Mouse (Mus musculus) T-helper 1 cell (primary cell): ENCODE measurements around the gene Kif18b.

Source experiments
- in situ Hi-C: fragments of 300-600 bp; cut with MboI, MseI; formaldehyde crosslinking; loops from one replicate; pipeline ENCODE4 v1.15.1; 2025; ENCODE audit warnings: high pct_unique_total_duplicates

The Kif18b gene

DNA sequence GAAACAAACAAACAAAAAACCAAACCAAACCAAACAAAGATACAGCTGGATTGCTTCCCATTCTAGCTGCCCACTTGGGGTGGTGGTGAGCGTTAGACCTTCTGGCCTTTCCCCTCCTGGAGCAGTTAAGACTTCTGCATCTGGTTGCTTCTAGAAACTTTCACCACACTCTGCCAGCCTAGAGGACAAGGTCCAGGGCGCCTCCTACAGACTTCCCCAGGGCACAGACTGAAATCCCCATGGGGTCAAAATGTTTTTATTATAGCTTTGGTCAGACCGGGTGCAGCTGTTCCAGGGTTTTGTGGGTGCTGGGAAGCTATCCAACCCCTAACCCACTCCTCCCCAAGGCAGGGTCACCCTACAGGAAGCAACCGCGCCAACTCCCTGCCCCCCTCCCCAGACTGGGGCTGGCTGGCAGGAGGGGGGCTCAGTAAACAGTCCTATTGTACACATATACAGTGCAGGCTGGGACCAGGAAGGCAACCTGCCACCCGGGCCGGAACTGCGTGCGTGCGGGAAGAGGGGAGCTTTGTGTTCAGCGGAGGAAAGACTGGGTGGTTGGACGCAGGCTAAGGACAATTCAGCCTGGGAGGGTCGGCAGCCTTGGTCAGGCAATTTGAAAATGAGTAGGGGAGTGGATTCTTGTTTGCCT is 14.2 kb upstream of the Kif18b start:
- in situ Hi-C loops, result no loop called here

DNA sequence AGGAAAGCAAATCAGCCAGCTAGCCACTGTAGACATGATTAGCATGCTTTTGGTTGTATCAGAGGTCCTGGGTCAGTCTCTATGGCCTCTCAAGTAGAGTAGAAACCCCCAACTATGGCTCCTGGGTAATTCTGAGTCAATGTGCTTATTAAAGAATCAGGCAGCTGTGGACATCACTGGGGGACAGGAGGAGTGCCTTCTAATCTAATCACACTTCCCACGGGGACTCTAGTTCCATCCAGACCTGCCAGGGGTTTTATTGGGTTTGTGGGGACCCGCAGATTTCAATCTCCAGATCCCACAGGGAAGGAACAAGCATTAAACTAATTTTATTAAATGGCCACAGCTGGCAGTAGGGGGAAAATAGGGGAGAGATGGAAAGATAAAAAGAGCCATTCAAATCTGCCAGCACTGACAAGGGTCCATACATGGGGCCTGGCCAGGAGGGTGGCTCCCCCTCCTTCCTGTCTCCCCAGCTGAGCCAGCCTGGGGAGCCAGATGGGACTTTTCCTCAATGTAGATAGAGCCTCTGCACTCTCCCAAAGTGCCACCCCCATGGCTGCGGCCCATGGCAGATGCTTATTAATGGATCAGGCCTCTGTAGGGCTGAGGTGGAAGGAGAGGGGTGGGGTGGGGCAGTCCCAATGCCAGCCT is 12.7 kb upstream of the Kif18b start:
- in situ Hi-C loops, result no loop called here

DNA sequence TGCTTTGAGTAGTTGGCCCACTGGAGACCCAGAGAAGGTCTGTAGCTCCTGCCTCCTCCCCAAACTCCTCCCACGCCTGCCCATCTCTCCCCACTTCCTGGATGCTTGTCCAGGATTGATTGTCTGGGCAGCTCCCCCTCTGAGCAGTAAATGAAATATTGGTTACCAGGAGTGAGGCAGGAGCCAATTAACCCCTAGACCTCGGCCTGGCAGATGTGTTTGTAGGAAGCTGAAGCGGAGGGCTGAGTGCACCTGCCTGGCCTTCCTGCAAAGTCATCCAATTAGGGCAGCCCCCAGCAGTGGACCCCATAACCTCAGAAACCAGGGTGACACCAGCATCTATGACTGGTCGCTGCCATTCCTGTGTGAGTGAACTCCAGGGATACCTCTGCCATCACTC is 11.3 kb upstream of the Kif18b start:
- in situ Hi-C loops, result no loop called here

DNA sequence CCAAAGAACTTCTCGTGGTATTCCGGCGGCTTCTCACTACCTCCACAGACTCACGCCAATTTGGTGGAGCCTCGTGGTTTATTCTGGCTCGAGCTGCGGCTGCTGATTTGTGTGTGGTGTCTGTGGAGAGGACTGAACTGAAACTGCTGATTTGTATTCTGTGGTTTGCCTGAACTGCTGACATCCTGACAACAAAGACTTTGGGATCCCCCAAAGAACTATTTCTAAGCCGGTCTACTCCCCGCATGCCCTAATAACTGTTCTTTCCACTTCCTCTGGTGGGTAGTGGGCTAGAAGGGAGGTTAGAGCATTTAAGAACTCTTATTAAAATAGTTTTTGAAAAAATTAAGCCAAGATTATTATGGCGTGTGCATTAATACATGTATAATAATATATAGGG is 5.7 kb upstream of the Kif18b start:
- in situ Hi-C loops, result no loop called here

DNA sequence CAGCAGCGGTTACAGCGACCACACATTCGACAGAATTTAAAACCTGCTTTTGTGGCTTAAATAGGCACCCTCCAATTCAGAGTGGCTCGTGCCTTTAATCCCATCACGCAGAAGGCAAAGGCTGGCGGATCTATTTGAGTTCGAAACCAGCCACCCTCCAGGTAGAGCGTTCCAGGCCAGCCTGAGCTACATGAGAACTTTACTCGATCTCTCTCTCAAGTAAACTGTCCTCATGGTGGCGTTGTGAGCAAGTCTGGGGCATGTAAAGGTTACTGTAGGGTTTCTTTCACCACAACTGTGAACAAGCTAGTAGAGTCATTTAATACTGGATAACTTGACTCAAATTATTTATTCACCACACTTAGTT is 410 bp upstream of the Kif18b start:
- in situ Hi-C loops, result no loop called here

DNA sequence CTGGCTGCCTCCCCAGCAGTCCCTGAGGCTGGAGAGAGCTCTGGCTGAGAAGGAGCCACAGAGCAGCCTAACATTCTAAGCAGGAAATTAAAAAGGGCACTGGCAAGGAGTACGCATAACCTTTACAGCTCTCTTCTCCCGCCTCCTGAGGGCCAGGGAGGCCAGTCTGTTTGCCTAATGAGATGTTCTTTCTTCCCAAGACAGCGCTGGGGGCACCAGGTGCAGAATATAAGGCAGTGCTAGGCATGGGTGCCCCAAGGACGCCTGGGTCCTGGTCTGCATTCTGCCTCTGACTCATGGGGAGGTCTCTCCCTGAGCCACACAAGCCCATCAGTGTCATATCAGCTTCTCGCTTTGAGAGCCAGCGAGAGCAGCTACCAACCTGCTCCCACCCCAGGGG is 3.4 kb downstream of the Kif18b start:
- in situ Hi-C loops, result no loop called here

DNA sequence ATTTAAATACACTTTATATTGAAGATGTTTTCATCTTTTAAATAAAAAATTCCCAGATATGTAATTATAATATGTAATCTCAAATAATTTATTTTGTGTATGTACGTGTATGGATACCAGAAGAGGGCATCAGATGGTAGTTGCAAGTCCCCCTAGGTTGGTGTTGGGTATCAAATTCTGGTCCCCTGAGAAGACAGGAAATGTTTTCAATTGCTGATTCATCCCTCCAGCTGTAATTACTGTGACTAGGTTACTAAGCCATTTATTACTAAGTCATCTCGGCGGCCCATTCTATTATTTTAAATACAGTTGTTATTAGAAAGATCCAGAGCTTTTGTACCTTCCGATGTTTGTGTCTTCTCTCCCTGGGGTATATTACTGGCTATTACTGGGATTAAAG is 6.8 kb downstream of the Kif18b start:
- in situ Hi-C loops, result no loop called here

DNA sequence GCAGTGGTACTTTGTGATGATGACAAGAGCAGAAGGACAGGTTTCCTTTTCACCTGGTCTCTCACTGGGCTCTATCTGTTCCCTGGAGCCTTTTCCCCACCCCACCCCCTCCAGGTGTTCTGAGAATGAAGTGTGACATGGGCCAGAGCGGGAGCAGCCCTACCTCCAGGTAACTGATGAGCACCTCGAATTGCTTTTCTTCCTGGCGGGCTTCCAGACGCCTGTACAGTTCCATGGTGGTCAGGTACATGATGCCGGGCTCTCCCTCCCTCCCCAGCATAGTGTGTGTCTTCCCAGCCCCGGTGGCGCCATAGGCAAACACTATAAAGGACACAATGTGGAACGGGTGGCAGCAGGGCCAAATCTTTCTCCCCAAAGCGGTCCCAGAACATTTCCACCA is 9.5 kb downstream of the Kif18b start:
- in situ Hi-C loops, result no loop called here

DNA sequence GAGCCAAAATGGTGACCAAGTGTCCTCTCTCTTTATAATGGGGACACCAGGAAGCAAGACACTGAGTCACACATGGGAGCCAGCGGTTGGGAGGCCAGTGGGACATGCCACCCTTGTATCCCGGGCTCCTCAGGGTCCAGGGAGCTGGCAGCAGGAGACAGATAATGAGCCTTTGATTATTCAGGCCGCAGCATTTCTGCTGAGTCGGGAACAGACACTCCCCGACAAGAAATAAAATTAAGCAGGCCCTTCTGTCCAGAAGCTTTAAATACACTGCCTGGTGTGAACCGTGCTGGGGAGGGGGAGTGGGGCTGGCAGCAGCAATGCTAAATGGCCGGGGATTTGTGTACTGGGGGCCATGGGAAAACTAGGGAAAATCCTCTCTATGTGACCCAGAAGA is 13.5 kb downstream of the Kif18b start:
- in situ Hi-C loops, result no loop called here

DNA sequence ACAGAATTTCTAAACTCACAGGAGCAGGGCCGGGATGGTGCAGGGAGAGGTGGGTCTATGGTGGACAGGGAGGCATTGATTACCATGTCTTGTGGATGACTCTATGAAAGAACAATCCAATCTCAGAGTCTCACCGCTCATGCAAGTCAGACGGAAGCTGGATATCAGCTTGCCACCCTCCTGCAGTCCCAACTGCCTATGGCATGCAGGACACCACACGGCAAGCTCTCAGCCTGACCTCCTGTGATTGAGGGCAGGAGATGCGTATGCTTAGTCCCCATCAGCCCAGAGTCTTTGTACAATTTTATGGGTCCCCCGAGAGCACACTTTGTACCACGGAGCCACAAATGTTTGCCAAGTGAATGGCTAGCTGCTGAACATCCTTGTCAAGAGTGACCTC is 21.3 kb downstream of the Kif18b start:
- in situ Hi-C loops, result no loop called here

DNA sequence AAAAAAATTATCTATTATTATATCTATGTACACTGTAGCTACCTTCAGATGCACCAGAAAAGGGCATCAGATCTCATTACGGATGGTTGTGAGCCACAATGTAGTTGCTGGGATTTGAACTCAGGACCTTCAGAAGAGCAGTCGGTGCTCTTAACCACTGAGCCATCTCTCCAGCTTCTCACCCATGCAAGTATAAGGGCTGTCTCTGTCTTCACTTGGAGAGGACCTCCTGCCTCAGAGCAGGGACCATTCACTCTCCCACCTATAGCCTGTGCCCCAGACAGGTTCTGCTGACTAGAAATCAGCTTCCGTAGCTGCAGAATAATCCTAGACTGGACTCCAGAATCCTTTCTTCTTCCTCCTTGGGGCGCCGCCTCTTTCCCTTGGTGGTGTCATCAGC is 22.8 kb downstream of the Kif18b start:
- in situ Hi-C loops, result no loop called here

DNA sequence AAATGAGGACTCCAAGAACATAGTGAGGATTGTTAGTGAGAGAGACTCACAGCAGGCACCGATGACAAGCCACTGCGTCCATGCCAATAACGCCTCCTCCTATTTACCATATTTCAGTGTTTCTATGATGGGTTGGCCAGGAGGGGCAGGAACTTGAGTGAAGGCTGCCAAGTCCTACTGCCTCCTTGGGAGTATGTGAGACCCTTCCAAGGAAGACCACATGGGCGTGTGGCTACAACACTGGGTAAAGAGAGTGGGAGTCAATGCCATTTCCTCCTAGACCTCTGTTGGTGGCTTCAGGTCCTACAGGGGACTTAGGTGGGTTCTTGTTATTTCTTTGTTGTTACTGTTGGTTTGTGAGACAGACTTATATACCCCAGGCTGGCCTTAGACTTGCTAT is 23.7 kb downstream of the Kif18b start:
- in situ Hi-C loops, result no loop called here

DNA sequence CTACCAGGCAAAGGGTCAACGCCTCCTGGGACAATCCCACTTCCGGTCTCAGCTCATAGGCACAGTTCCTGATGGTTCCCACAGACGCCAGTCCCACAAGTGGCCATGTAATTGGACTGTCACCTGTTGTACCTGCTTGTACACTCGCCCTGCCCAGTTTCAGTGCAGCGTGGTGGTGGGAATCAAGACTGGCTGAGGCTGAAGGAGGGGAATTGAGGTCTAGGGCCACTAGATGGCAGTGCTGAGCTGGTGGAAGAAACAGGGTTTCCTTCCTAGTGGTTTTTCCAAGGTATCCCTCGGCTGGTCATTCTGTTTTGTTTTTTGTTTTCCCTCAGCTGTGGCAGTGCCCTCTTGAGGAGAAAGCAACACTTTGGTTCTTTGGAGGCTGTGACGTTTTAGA is 24.2 kb downstream of the Kif18b start, which contains the start of gene Gfap:
Gfap (minus strand) TSS at position 150 of the 400 bp plus-strand sequence.
- in situ Hi-C loops, result no loop called here

DNA sequence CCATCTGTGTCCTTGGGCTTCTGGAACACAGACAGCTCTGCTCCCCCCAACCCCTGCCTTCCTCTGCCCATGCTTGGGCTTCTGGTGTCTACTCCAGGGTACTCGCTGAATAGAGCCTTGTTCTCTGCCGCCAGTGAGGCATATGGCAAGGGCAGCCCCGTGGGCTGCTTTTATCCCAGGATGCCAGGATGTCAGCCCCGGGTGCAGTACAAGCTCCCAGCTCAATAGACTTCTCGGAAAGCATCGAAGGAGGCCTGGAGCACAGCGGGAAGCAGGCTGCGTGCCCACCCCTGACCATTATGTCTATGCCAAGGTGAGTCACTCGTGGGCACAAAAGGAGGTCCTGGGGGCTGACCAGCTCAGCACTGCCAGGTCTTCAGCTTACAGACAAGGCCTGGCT is 26.5 kb downstream of the Kif18b start:
- in situ Hi-C loops, result loop anchor here (5.0 kb wide), 1 partner anchor 94 kb away; no protein-coding TSS in a partner anchor

DNA sequence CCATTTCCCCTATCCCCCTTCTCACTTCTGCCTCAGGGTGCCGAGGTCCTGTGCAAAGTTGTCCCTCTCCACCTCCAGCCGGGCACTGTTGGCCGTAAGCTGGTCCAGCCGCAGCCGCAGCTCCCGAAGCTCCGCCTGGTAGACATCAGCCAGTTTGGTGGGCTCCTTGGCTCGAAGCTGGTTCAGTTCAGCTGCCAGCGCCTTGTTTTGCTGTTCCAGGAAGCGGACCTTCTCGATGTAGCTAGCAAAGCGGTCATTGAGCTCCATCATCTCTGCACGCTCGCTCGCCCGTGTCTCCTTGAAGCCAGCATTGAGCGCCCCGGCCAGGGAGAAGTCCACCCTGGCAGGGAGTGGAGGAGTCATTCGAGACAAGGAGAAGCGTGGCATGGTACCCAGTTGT is 28.3 kb downstream of the Kif18b start:
- in situ Hi-C loops, result loop anchor here (5.0 kb wide), 1 partner anchor 96 kb away; no protein-coding TSS in a partner anchor

DNA sequence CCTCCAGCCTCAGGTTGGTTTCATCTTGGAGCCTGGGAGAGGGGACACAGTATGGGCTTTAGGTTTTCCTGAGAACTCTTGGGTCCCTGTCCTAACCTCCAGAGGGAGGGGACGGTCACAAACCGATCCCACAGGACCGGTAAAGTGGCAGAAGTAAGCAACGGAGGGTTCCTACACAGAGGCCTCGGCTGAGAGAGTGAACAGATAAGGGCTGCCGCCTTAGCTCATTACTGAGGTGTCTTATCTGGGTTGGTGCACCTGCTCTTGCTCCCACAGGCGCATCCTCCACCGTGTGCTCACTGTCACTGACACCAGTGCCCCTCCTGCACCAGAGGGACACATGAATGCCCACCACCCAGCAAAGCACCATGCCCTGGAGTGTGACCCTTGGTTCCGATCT is 29.1 kb downstream of the Kif18b start:
- in situ Hi-C loops, result loop anchor here (5.0 kb wide), 1 partner anchor 97 kb away; no protein-coding TSS in a partner anchor

DNA sequence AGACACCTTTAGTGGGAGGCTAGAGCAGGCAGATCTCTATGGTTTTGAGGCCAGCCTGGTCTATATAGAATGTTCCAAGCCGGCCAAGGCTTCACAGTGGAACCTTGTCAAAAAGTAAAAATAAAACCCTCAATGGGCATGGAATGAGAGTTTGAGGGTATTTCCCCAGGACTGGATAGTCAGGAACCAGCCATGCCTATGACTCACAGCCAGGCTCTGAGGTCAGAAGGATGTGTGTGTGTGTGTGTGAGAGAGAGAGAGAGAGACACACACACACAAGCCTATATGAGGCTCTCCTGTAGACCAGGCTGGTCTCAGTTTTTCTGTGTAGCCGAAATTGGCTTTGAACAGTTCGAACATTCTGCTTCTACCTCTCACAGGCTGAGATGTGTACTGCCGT is 30.2 kb downstream of the Kif18b start:
- in situ Hi-C loops, result loop anchor here (5.0 kb wide), 1 partner anchor 98 kb away; no protein-coding TSS in a partner anchor

DNA sequence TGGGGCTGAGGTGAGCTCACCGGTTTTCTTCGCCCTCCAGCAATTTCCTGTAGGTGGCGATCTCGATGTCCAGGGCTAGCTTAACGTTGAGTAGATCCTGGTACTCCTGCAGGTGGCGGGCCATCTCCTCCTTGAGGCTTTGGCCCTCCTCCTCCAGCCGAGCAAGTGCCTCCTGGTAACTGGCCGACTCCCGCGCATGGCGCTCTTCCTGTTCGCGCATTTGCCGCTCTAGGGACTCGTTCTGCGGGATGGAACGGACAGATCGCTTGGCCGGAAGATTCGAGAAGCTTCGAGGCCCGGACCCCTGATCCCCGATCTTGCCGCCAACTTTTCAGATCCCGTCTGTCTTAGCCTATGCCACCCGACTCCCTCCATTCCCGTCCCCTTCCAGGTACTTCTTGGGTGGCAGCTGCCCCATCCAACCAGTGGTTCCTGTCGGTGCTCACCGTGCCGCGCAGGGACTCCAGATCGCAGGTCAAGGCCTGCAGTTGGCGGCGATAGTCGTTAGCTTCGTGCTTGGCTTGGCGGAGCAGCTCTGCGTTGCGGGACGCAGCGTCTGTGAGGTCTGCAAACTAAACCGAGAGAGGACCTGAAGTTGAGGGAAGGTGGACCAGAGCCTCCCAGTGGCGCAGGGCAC is 31.8 kb downstream of the Kif18b start:
- in situ Hi-C loops, result no loop called here

DNA sequence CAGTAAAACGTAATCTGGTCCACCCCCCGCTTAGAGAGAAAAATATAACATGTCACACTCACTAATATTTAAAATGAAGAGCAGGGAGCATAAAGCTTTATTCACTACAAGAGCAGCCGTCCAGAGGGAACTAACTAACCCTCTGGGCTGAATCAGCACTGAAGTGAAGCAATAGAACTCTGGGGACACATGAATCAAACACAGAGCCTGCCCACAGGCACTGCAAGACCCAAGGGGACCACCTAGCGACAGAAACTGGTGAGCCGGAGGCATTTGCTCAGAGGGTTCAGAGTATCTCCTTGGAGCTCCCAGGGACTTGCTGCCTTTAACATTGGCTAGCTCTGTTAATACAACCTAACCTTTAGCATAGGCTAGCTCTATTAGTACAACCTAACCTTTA is 34.8 kb downstream of the Kif18b start:
- in situ Hi-C loops, result no loop called here

DNA sequence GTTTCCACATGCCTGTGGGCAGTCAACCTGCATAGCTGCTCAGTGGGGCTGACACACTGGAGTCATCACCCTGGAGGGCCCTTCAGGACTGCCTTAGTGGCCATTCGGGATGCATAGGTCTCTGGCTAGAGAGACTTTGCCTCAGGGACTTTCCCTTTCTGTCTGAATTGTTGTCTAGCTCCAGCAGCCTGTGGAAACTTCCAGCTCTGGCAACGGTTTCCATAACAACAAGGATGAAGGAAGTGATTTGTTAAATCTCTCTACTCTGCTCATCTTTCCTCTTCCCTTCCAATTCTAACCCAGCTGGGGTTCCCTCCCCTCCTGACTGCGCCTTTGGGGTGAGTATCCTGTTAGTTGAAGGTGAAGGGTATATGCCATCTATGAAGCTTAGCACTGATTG is 36.8 kb downstream of the Kif18b start:
- in situ Hi-C loops, result no loop called here

DNA sequence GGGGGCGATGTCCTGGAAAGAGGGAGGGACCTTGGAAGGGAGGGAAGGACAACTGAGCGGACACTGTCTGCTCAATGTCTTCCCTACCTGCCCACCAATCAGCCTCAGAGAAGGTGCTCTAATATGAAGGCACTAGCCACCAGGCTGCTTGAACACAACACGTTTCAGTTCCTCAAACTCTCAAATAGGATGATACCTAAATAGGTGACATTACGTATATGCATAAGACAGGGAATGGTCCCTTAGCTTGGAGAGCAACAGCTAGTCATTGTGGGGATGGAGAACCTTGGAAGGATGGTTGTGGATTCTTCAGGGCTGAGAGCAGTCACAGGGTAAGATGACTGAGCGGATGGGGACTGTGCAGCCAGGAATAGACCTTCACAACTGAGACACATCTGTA is 37.5 kb downstream of the Kif18b start:
- in situ Hi-C loops, result no loop called here

DNA sequence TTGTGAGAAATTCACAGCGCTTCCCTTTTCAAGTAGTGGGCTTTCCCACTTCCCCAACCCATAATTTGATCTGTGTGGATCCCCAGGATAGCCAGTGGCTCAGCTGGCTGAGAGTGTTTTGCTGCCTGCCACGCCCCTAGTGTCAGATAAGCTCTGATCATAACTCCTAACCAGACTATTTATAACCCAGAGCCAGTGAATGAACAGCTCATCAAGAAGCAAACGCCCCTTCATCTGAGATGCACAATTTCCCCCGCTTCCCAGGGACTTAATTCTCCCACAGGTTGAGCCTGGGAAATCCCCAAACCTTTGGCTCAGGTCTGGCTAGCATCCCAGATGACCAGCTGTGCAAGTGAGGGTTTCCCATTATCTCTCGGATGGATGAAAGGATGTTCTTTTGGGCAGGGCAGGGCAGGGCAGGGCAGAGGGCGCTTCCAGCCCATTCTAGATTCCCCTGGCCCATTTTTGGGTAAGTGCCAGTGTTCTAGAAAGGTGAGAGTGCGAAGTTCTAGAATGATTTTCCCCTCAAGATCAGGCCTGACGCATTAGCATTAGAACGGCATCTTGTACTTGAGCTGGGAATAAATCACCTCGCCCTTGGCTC is 40.2 kb downstream of the Kif18b start, which contains the start of gene Fam187a:
Fam187a (plus strand) TSS at position 554 of the 604 bp plus-strand sequence.
- in situ Hi-C loops, result no loop called here
